Mouse (Mus musculus) embryonic facial prominence, embryonic 12.5 days (tissue): Measurements from ENCODE around the gene Agr2. TPM values are rescaled to one million over a fixed set of nuclear protein-coding genes. Genes with fewer than 3 reads are reported as not detected.

Experiments used
- ATAC-seq: fragments of 200-750 bp; cut with Nextera tagmentation; 2 replicates; pipeline ENCODE4 v1.8.0; 2017; ENCODE audit not compliant: insufficient number of reproducible peaks, insufficient read depth, low FRiP score, low TSS enrichment
- H3K27ac ChIP-seq: fragments of 300-500 bp; sonication (generic); 2 replicates; pipeline ENCODE4 v1.5.1; 2016; ENCODE audit warnings: mild to moderate bottlenecking
- H3K27me3 ChIP-seq: fragments of 300-500 bp; sonication (generic); 2 replicates; pipeline ENCODE4 v1.6.1; 2016; ENCODE audit warnings: mild to moderate bottlenecking, moderate library complexity
- H3K36me3 ChIP-seq: fragments of 300-500 bp; sonication (generic); 2 replicates; pipeline ENCODE4 v1.6.1; 2016; ENCODE audit warnings: mild to moderate bottlenecking
- H3K4me1 ChIP-seq: fragments of 300-500 bp; sonication (generic); 2 replicates; pipeline ENCODE4 v1.6.1; 2016
- H3K4me2 ChIP-seq: fragments of 300-500 bp; sonication (generic); replicated peaks from 2 replicates; pipeline ENCODE4 v1.6.1; 2016; ENCODE audit warnings: mild to moderate bottlenecking, moderate library complexity
- H3K4me3 ChIP-seq: fragments of 300-500 bp; sonication (generic); 2 replicates; pipeline ENCODE4 v1.5.1; 2016; ENCODE audit warnings: mild to moderate bottlenecking
- H3K9ac ChIP-seq: fragments of 300-500 bp; sonication (generic); 2 replicates; pipeline ENCODE4 v1.6.1; 2016; ENCODE audit warnings: mild to moderate bottlenecking, moderate library complexity
- H3K9me3 ChIP-seq: fragments of 300-500 bp; sonication (generic); 2 replicates; pipeline ENCODE4 v1.6.1; 2016; ENCODE audit warnings: mild to moderate bottlenecking, moderate library complexity
- WGBS: fragments of 180-500 bp; shearing (Covaris S2); methylation state at CpG from one replicate; pipeline ENCODE4 v1.1.7; 2016; 5-methylcytosine and 5-hydroxymethylcytosine counted together
- polyA plus RNA-seq: library from polyadenylated mRNA; unstranded; fragments of >200 nt; fragmentation: Nextera tagmentation; extraction: Ambion mirVana; gene quantifications from 2 replicates; pipeline ENCODE4 v1.2.1, GENCODE M21; 2016

The Agr2 gene
- polyA plus RNA-seq, 1 experiment from 2014 or later: 0.28 TPM

DNA sequence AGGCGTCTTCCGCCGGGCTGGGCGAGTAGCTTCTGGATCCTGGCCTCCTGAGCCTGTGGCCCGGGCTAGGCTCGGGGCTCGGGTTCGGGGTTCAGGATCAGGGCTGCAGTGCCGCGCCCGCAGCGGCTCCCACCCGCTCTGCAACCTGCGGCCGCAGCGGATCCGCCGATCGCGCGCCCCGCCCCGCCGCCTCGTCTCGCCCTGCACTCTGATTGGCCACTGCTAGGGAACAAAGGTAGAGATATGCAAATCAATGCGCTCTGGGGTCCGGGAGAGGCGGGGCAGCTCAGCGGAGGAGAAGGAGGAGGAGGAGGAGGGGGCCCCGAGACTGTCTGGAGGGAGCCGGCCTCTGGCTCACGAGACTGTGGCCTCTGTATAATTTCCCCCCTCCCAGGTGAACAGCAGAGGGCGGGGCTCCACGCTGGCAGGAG, 49.7 kb downstream of the Agr2 start, which contains the start of gene Tspan13:
TSS of gene Tspan13 (minus strand) at position 153 of the 431 bp plus-strand sequence.
- Histone ChIP-seq H3K36me3 (no peaks in the 10 kb centered on the region), H3K4me3 (peak within 1 kb of the TSS; percentile 79), H3K4me2 (peak within 1 kb of the TSS; percentile 89), H3K9ac (peak within 1 kb of the TSS; percentile 77), H3K27me3 (0 out of 2 replicates have a peak, but pooled peaks cover 2% of the 10 kb centered on the region), H3K9me3 (no peaks in the 10 kb centered on the region), H3K4me1 (peaks cover 16% of the 10 kb centered on the region), H3K27ac (peak within 1 kb of the TSS; percentile 66)
- ATAC-seq: peak; percentile 98
- 1% methylated on average over 34 of the region's 35 CpGs for WGBS

DNA sequence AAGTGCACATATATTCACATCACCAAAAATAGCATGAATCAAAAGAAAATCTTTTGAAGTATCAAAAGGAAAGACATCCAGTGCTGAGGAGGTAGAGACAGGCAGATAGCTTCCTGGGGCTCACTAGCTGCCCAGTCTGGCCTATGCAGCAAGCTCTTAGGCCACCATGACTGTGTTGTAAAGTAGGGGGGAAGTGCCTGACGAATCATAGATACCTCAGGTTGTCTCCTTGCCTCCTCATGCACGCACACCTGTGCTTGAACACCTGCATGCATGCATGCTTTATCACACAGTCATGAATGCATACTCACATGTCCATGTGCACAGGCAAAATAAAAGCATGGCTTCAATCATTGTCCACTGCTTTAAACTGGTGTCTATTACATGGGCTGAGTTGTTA, 52.0 kb downstream of the Agr2 start:
- WGBS: 81% methylated on average over 2 of the region's 2 CpGs
- no peaks in the 10 kb centered on the region for H3K36me3 ChIP-seq
- H3K27me3 ChIP-seq: 0 out of 2 replicates have a peak, but pooled peaks cover 2% of the 10 kb centered on the region
- no peak overlapping the region for H3K9ac ChIP-seq
- H3K4me1 ChIP-seq: peaks cover 16% of the 10 kb centered on the region
- no peak overlapping the region for H3K4me3 ChIP-seq
- no peak overlapping the region for H3K4me2 ChIP-seq
- H3K27ac ChIP-seq: no peak overlapping the region
- H3K9me3 ChIP-seq: no peaks in the 10 kb centered on the region
- ATAC-seq: no peak

DNA sequence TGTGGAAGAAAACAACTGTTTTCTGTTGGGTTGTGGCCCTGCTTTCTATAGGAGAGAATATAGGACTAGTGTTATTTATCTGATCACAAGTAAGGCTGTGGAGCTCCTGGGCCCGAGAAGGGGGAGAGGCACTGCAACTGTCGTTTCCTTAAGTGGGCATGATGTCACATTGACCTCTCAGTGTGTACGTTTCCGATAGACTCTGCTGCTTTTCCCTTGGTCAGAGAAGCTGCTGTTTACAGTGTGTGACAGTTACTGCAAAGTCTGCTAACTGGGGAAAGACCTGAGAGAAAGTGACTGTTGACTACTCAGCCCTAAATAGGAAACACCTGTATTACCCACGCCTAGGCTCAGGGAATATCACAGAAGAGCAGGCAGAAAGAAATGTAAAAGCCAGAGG, 53.5 kb downstream of the Agr2 start:
- 21% methylated on average over 5 of the region's 5 CpGs for WGBS
- Histone ChIP-seq H3K27ac (no peak overlapping the region), H3K27me3 (0 out of 2 replicates have a peak, but pooled peaks cover 2% of the 10 kb centered on the region), H3K4me3 (no peak overlapping the region), H3K9ac (no peak overlapping the region; the same call in 1 of the 2 replicates), H3K4me1 (peaks cover 8% of the 10 kb centered on the region), H3K36me3 (no peaks in the 10 kb centered on the region), H3K4me2 (no peak overlapping the region), H3K9me3 (no peaks in the 10 kb centered on the region)
- no peak for ATAC-seq

DNA sequence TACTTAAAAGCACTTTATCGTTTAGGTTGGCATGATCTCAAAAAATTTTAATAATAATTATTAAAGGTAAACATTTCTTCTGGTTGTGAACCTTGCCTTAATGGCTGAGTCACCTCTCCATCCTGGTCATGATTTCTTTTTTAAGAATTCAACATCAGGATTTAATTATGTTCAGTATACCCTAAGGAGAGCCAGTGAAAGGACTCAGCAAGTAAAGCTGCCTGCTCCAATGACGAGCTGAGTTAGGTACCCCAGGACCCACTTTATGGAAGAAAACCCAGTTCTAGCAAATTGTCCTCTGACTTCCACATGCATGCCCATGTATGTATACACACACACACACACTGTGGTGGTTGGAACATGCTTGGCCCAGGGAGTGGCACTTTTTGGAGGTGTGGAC, 54.9 kb downstream of the Agr2 start:
- Histone ChIP-seq H3K36me3 (no peaks in the 10 kb centered on the region), H3K9ac (no peak overlapping the region), H3K4me1 (peaks cover 7% of the 10 kb centered on the region), H3K27ac (no peak overlapping the region), H3K9me3 (no peaks in the 10 kb centered on the region), H3K27me3 (no peaks in the 10 kb centered on the region), H3K4me3 (no peak overlapping the region), H3K4me2 (no peak overlapping the region)
- WGBS: 36% methylated on average over 2 of the region's 2 CpGs
- no peak for ATAC-seq

DNA sequence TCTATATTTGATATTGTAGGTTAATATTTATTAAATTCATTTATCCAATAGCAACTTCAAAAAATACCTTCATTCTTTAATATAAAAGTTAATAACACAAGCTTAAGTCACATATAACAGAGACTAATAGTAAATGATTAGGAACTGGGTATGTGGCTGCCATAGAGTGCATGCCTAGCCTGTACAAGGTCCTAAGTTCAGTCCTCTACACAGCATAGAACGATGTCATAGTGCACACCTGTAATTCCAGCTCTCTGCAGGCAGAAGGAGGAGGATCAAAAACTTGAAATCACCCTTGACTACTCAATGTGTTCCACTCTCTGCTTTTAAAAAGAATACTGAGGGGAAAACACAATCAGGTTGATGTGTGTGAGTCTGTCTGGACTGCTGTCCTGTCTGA, 57.6 kb downstream of the Agr2 start:
- H3K9ac ChIP-seq: no peak overlapping the region
- H3K4me3 ChIP-seq: no peak overlapping the region
- H3K27ac ChIP-seq: no peak overlapping the region
- no peaks in the 10 kb centered on the region for H3K36me3 ChIP-seq
- H3K4me2 ChIP-seq: no peak overlapping the region
- ATAC-seq: no peak
- H3K9me3 ChIP-seq: no peaks in the 10 kb centered on the region
- WGBS: 88% methylated on average over 1 of the region's 1 CpGs
- H3K27me3 ChIP-seq: no peaks in the 10 kb centered on the region
- H3K4me1 ChIP-seq: peaks cover 7% of the 10 kb centered on the region

Other genes starting within 250 kb of the Agr2 start
- gene Agr3, start 67.3 kb upstream of the Agr2 start, polyA plus RNA-seq: 0.76 and 1.9 TPM in 2 replicates
- 81.3 and 84.3 TPM in 2 replicates for gene Tspan13, start 49.6 kb downstream of the Agr2 start, polyA plus RNA-seq
- gene Ankmy2, start 164.2 kb downstream of the Agr2 start, polyA plus RNA-seq: 32.7 and 34.9 TPM in 2 replicates
- gene Bzw2, start 165.2 kb downstream of the Agr2 start, polyA plus RNA-seq: 255 and 278 TPM in 2 replicates